Mouse (Mus musculus) left cerebral cortex, adult 8-10 months (tissue): Measurements from ENCODE around the gene Pank4. TPM values are rescaled to one million over a fixed set of nuclear protein-coding genes. Genes with fewer than 3 reads are reported as not detected.
A peak's percentile ranks its signal among the peaks of the same experiment; 100 is the strongest.

Source experiments
- DNase-seq, 2 experiments: peaks; one replicate each; pipeline ENCODE4 v3.0.0; 2022; ENCODE audit warnings: low spot score in 2 of 2
- total RNA-seq, 4 experiments: library from RNA; stranded (reverse); gene quantifications; 2 replicates each; pipeline ENCODE4 v1.2.4; 2022

The Pank4 gene
- total RNA-seq, 4 experiments from 2014 or later = 35.5 to 44.7 (median 38.6) TPM

DNA sequence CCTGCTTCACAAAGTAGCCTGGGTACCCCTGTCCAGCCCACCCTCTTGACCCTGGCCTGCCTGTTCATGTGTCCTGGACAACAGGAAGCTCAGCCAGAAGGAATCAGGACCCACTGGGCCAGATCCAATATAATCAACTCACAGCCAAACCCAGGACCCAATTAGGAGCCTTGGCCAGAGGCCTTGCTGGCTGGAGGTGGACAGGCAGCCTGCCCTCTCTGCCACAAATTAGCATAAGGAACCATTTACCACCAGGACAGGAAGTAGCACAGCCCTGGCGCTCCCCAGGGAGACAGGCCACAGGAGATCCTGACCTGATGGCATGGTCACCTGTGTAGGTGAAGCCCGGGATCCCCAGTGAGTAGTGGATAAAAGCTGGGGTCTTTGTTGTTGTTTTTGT lies 48.2 kb downstream of the Pank4 start:
- DNase-seq = peak in 1 of 2 experiments; percentile 50

GRCm38 (mm10) chr4:155012788-155013187 lies 48.9 kb downstream of the Pank4 start:
- DNase-seq = peak in 1 of 2 experiments; percentile 43

GRCm38 (mm10) chr4:155014244-155014643 lies 50.3 kb downstream of the Pank4 start:
- no peak for DNase-seq

GRCm38 (mm10) chr4:155014791-155015190 lies 50.9 kb downstream of the Pank4 start:
- DNase-seq = peak in 1 of 2 experiments; percentile 84

GRCm38 (mm10) chr4:155015550-155015949 lies 51.6 kb downstream of the Pank4 start:
- no peak for DNase-seq

- no peak for DNase-seq
These were observed 52.9 kb downstream of the Pank4 start for GRCm38 (mm10) chr4:155016807-155017206.

DNA sequence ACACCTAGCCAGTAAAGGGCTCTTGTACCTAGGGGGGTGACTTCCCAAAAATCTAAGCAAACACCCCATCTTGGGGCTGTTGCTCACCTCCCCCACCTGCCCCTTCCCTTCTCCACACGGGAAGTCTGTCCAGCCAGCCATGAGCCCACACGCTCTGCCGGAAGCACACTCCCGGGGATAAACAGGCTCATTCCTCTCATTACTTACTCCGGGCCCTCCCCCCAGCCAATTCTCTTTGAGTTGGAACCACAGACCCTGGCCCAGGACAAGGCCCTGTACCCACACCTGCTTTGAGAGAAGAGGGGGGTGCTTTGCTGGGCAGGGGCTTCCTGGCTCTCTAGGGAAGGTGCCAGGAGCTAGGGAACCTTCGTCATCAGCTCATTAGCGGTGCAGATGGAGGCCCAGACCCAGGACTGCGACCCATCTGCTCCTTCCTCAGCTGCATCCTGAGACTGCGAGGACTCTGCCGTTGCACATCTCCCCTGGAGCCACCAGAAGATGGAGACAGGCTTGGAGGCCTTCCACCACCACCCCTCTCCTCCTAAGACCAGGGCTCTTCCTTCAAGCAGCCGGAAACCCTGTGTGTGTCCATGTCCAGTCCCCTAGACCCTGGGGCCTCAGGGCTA lies 53.4 kb downstream of the Pank4 start:
- no peak for DNase-seq

DNA sequence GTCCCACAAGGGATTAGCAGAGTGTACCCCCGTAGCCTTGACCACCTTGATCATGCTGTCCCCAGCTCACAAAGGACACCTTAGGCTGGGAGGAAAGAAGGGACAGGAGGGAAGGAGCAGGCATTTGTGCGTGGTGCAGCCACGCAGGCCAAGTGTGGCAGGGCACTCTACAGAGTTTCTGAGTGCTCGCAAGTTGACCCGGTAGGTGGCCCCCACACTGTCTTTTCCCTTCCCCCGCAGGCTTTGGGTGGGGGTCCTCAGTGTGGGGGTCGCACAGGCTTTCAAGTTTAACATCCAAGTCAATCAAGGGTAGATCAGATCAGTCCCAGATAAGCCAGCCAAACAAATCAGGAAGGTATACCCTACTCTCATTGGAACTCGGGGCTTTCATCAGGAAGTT lies 54.1 kb downstream of the Pank4 start:
- no peak for DNase-seq

GRCm38 (mm10) chr4:155018601-155019335 lies 54.8 kb downstream of the Pank4 start:
- no peak for DNase-seq

DNA sequence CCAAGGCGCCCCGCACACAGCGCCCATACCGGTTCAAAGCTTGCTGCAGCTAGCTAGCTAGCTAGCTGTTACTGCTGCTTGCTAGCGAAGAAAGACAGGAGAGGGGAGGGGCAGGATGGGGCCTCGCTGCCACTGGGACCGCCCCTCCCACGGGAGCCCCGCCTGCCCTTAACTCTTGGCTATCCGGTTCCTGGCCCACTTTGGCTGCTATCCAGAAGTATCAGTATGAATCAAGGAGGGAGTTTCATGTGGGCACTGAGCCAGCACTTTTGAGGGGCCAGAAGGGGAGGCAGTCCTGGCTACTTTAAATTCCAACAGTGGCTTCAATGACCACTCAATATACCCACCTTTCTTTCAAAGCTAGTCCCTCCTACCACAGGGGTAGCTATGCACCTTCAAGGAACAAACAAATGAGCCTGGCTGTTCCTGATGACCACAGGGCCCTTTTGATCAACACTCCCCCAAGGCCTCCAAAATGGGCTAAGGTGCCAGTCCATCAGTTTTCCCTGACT lies 55.5 kb downstream of the Pank4 start:
- peak in 1 of 2 experiments; percentile 57 for DNase-seq

DNA sequence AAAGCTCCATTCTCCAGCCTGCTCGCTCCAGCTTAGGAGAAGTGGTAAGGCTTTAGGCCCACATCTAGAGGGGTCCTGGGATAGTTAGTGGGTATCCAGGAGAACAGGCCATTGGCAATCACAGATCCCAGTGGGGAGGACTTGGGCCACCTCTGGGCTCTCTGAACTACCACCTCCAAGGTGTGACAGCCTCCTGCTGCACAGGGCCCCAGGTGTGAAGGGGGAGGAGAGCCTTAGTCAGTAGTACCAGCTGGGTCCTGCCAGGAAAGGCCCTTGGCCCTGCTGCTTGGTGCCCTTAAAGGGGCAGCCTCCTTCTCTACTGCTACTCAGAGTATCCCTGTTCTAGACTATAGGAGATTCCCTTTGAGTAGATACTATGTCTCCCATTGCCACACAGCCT lies 56.2 kb downstream of the Pank4 start:
- DNase-seq = no peak

DNA sequence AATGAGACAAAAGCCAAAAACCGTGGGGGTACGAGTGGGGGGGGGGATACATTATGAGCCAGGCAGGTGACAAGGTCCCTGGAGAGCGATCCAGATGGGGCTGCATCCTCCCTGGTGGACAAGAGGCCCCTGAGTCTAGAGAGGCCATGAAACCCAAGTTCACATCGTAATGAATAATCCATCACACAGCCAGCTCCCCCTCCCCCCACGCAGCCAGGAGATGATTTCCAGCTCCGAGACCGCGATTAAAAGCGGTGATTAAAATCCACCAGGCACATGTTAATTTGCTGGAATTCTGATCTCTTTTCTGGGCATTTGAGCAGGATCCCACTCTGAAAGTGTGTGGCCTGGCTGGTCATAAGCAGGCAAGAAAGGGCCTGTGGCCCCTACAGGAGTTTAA lies 56.9 kb downstream of the Pank4 start:
- DNase-seq = no peak

DNA sequence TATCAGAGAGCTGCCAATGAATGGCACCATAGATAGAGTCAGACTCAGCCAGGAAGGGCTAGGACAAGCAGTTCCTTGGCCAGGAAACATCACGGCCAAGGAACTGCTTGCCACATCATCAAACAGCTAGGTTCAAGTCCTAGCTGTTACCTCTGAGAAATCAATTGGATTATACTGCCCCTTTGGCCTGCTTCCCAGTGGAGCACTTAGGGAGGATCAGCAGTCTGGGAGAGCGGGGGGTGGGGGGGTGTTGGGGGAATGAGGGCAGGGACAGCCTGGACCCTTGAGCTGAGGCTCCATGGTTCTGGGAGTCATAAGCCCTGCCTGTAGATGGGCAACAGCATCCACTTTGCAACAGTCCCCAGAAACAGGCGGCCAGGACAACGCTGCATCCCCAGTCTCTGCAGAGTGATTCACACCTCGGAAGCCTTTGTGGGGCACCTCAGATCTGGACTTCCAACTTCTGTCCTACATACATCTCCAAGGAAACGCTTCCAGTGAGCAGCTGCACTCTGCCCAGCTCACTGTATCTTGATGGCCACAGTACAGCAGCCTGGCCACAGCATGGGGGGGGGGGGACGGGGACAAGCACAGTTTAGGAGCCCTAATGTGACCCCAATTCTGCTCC lies 58.4 kb downstream of the Pank4 start:
- no peak for DNase-seq

GRCm38 (mm10) chr4:155024170-155025010 lies 60.5 kb downstream of the Pank4 start:
- no peak for DNase-seq

Other genes starting within 250 kb of the Pank4 start
- gene Ttc34, start 126.7 kb upstream of the Pank4 start, total RNA-seq = 1 to 10 TPM; 2.8 to 5.0 (median 4.4) TPM
- gene Mmel1, start 94.5 kb upstream of the Pank4 start, total RNA-seq = 1 to 10 TPM in 2 of 4 experiments, under 1 TPM in 2; 0.37 to 1.2 (median 0.78) TPM
- gene Fam213b, start 65.0 kb upstream of the Pank4 start, total RNA-seq = 10 to 100 TPM; 56.5 to 68.1 (median 60.5) TPM
- gene Tnfrsf14, start 35.6 kb upstream of the Pank4 start, total RNA-seq = 1 to 10 TPM; 1.5 to 3.0 (median 2.8) TPM
- gene Hes5, start 3.2 kb upstream of the Pank4 start, total RNA-seq = 10 to 100 TPM; 31.5 to 42.6 (median 41.9) TPM
- 10 to 100 TPM; 56.8 to 64.3 (median 60.9) TPM for gene Plch2, start 92.7 kb downstream of the Pank4 start, total RNA-seq
- 10 to 100 TPM; 17.6 to 21.2 (median 19.5) TPM for gene Pex10, start 102.9 kb downstream of the Pank4 start, total RNA-seq
- 10 to 100 TPM; 63.3 to 69.9 (median 64.2) TPM for gene Rer1, start 122.3 kb downstream of the Pank4 start, total RNA-seq
- 10 to 100 TPM; 10.2 to 19.4 (median 12.9) TPM for gene Morn1, start 122.5 kb downstream of the Pank4 start, total RNA-seq